Mouse (Mus musculus) embryonic stem cell, embryonic (primary cell): ENCODE measurements around the gene Dock1.

ENCODE experiments used
- CTCF ChIA-PET, 4 experiments: fragments of 300-600 bp in 2 of 4; fragments of 350-600 bp in 2 of 4; sonication (Branson Sonifier 250); formaldehyde crosslinking; loops; one replicate each; lab custom pipeline; 2022; ENCODE audit warnings: inconsistent platforms in 2 of 4; lab: Charles Lee
- POLR2A ChIA-PET, 4 experiments: fragments of 300-600 bp in 2 of 4; fragments of 350-600 bp in 2 of 4; sonication (Branson Sonifier 250); formaldehyde crosslinking; loops; one replicate each; lab custom pipeline; 2022; ENCODE audit warnings: antibody characterized with exemption in 4 of 4, inconsistent platforms in 1 of 4; lab: Charles Lee

Dock1 gene

DNA sequence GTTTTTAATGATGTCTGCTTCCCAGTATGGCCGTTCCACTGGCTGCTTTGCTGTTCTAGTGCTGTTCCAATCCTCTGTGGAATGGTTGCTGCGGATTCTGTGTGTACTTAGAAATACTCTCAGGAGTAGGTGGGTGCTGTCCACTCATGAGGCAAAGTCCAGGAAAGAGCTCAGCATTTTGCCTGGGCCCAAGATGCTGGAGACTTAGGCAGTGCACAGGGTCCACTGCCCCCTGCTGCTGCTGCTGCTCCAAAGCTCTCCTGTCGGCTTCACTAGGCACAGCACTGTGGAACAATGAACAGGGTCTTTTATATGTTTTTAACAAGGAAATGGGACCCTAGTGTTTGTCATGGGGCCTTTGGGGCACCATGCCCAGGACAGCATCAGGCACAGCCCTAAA, 361.0 kb downstream of the Dock1 start:
- ChIA-PET CTCF (no interaction called here), POLR2A (no interaction called here)

DNA sequence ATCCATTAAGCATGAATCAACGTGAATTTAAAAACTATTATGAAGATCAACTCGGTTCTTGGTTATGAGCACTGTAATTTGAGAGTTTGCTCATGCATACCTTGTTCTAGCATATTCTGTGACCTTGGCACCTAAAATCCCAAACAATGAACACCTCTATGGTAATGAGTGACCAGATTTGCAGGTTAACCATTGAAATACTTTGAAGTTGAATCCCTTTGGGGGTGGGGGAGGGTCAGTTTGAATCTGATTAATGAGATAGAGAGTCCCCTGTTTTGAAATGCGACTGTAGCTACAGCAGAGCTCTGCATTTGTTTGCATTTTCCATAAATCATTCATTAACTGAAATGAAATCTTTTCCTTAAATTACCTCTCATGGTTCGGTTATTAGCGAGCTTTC, 364.4 kb downstream of the Dock1 start:
- POLR2A ChIA-PET, result interaction anchor here in 1 of 4 experiments (1.5 kb wide), 1 partner anchor 15 kb away, joined by 3 read pairs; no protein-coding TSS in a partner anchor

DNA sequence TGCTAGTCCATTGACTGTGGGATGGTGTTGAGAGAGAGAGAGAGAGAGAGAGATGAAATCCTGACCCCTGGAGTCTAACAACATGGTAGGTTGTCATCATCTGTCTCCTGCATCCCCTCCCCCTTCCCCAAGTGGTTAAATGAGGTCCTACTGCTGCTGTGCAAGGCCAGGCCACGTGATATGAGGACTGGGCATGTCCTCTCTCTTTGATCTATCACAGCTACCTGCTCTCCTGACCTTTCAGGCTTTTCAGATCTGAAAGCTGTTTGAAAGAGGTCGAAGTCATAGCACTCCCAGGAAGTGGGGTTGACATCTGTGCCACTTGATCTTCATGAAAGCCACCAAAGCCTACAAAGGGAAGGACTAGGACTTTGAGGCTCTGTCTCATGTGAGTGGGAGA, 365.2 kb downstream of the Dock1 start:
- POLR2A ChIA-PET, result no interaction called here

More for the DNA sequence above, 364.4 kb downstream of the Dock1 start:
- CTCF ChIA-PET, result no interaction called here

DNA sequence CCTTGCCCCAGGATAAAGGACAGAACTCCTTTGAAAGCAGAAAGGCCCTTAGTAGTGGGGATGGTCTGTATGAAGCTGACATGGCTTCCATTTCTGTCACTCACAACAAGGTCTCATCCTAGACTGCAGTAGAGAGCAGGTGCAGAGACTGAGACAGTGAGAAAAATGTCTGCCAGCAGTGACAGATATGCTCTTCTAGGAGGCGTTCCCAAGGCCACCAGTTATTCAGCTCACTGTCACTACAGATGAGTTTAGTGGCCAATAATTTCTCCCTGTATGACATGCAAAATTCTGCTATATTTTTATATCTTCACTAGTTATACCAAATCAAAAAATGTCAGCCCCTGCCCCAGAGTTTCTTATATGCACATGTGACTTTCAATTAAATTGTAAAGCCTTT, 368.5 kb downstream of the Dock1 start:
- ChIA-PET POLR2A (no interaction called here), CTCF (no interaction called here)

More for the DNA sequence above, 365.2 kb downstream of the Dock1 start:
- CTCF ChIA-PET, result interaction anchor here in 1 of 4 experiments (0.6 kb wide), 1 partner anchor 9 kb away, joined by 4 read pairs; no protein-coding TSS in a partner anchor

DNA sequence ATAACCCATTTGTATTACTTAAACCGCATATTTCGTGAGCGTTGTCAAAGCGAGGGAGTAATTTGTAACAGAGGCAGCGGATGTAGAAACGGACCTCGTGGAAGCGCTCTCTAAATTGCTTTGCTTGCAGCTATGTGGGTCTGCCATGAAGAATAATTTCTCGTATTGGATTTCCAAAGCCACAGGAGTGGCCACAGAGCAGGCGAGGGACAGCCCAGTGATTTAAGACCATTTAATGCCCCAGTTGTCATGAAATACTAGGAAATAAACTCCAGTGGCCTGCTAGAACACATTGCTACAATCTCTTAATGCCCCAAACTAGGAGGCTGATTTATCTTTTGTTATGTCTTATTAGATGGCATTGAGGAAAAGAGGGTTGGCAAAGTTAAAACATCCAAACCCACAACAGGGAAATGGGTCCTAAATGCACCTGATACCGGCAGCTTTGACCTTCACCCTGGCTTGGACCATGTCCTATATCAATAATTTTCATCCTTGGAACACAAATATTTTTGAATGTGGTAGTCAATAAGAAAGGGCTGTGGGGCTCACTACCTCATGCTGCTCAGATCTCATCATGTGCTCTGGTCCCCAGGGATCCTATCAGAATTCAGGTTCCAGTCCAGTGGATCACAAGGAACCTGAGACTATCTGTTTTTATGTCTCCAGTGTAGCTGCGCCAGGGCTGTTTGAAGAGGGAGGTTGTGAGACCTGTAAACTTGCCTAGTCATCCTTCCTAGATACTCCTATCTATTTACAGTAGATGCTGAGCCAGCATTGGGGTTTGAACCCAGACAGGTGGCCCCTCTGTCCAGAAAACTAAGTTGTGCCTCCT, 373.7 kb downstream of the Dock1 start:
- POLR2A ChIA-PET, result no interaction called here

DNA sequence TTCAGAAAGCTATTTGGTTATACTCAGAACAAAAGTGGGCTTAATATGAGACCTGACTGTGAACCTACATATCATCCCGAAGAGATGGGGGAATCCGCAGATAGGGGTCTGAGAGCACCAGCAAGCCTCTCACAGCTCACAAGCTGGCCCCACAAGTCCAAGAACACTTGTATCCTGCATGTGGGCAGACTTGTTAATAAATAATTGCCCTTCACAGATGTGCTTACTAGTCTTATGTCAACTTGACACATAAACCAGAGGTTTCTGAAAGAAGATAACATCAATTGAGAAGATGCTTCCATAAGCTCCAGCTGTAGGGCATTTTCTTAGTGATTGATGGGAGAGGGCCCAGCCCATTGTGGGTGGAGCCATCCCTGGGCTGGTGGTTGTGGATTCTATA, 379.0 kb downstream of the Dock1 start:
- POLR2A ChIA-PET, result no interaction called here
- CTCF ChIA-PET, result interaction anchor here in 1 of 4 experiments (0.6 kb wide), 1 partner anchor 127 kb away, joined by 3 read pairs; no protein-coding TSS in a partner anchor

More for the DNA sequence above, 373.7 kb downstream of the Dock1 start:
- CTCF ChIA-PET, result no interaction called here

DNA sequence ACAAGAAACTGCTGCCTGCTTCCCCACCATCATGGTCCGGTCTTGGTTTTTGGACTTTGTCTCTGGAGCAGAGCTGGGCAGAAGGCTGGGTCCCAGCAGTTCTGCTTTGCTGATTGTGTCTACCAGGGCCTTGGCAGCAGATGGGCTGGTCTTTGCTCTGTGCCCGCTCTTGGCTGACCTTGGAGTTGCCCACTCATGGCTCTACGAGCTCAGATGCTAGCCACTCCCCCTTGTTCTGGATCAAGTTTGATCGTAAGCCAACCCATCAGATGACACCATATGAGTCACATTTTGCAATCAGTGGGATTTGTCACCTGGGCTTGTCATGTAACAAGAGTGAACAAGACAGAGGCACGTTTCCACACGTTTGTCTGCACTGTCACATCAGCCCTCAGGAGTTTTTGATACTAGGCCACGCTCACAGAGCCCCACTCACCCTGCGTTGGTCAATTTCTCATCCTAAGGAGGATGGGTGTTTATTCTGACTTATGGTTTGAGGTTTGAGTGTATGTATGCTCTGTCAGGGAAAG, 382.8 kb downstream of the Dock1 start:
- ChIA-PET POLR2A (no interaction called here), CTCF (no interaction called here)

DNA sequence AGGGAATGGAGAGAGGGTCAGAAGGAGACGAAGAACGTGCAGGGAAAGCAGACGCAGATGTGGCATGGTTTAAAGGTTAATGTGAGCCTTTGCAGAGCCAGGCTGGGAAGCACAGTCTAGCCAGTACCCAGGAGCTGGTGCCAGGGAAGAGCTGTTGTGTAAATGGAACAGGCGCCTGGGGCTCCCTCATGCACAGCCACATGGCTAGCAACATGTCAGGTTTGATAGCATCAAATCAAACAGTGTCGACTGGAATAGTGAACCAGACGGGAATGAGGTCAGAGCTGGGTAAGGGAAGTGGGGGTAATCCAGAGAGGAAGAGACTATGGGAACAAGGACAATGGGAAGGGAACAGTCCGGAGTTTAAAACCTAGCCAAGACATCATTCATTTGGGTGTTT, 384.2 kb downstream of the Dock1 start:
- CTCF ChIA-PET, result no interaction called here

DNA sequence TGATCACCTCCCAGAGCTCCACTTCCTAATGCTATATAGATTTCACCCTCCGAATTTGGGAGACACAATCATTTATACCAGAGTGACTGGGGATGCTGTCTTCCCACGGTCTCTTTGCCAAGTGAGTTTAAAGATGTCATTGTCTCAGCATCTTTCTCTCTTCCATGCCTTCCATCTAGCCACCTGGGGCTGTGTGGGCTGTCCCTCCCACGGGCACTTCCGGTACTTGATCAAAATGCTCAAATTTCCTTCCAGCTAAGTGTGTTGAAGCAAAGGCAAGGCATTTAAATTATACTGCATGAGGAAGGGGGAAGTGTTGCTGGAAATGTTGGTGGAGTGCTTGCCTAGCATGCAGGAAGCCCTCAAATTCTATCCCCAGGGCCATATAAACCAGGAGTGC, 388.6 kb downstream of the Dock1 start:
- ChIA-PET POLR2A (no interaction called here), CTCF (no interaction called here)

More for the DNA sequence above, 384.2 kb downstream of the Dock1 start:
- POLR2A ChIA-PET, result no interaction called here

DNA sequence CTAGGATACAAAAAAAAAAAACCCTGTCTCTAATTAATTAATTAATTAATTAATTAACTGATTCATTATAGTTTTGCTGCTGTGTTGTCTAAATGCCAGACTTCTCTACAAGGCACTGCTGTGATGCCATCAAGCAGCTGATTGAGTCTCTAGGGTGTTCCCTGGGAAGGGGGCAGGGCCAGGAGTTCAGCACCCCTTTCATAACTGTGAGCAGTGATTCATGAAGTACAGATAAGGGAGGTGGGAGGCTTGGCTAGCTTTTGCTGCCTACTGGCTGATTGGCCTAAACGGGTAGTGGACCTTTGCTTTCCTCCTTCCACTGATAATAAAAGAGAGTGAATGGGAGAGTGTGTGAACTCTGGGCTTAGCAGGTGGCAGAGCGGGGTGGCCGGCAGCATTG, 389.1 kb downstream of the Dock1 start:
- CTCF ChIA-PET, result no interaction called here
- POLR2A ChIA-PET, result interaction anchor here in 1 of 4 experiments (0.7 kb wide), 1 partner anchor 114 kb away, joined by 5 read pairs; no protein-coding TSS in a partner anchor

DNA sequence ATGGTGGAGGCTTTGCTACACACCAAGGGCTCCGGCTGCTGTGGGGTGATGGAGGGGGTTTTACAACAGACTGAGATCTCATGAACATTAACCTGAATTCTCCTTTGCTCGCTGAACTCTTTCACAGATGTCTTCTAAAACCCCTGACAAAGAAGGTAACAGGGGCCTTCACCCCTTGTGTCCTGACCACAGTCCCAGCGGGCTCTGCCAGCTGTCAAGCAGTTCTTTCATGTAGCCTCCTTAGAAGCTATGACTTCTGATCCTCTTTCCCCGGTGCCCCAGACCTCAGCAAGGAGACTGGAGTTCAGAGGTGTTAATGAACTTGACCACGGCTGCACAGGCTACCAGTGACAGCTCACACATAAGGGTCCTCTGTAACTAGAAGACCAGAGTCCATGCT, 393.4 kb downstream of the Dock1 start:
- POLR2A ChIA-PET, result interaction anchor here in 1 of 4 experiments (0.6 kb wide), 1 partner anchor 101 kb away, joined by 3 read pairs; no protein-coding TSS in a partner anchor
- CTCF ChIA-PET, result no interaction called here

DNA sequence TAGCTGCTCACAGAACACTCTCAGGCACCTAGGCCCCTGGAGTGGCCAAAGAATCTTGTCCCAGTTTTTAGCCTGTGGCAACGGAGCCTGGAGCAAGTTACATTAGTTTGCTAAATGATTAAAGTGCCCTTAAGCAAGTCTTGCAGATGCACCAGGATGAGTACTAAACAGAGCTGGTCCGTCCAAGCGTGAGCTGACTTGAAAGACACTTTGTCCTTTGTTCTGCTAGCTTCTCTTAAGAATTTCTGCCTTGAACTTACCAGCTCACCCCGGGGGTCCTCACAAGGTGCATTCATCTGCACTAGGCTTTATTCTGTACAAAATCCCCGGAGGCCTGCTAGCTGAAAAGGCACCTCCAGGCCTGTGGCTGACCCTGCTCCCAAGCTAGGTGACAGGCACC, 394.8 kb downstream of the Dock1 start:
- POLR2A ChIA-PET, result interaction anchor here in 1 of 4 experiments (0.6 to 1.8 kb wide), 3 partner anchors 10 to 127 kb away, joined by 3 to 6 read pairs (median 4); partner anchors contain the start of gene Fam196a
- CTCF ChIA-PET, result interaction anchor here in 2 of 4 experiments (0.7 kb wide), 2 partner anchors 104 to 281 kb away, joined by 3 read pairs; no protein-coding TSS in a partner anchor

DNA sequence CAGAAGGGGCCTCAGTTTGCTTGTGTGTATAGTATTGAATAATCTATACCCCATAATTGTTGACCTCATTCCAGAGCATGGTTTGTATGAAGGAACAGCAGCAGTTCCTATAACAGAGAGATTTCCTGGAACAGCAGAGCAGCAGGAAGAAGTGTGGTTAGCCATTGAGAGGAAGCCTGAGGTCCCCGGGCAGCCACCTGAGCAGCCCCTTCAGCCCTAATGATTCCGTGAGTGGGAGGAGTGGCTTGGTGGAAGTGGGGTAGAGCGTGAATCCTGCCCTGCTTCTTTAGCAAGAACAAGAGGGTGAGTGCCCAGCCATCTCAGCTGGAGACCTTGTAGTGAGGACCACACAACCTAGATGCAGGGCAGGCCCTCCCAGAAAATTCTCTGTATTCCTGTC, 398.4 kb downstream of the Dock1 start:
- CTCF ChIA-PET, result no interaction called here
- POLR2A ChIA-PET, result no interaction called here

DNA sequence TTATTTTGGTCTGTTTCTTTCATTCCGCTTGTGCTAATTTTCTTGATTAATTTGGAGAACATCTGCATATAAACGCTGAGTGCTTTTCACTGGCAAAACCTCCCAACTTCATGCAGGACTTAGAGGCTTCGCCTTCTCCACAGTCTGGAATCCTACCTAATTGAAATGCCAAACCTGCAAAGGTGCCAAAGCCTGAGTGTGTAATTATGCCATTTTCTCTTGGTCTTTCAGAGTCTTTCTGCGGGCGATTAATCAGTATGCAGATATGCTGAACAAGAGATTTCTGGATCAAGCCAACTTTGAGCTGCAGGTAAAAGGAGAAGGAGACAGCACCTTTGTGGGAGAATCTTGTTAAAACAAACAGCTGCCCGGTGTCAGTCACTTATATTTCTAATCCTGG, 406.4 kb downstream of the Dock1 start:
- CTCF ChIA-PET, result no interaction called here
- POLR2A ChIA-PET, result no interaction called here

DNA sequence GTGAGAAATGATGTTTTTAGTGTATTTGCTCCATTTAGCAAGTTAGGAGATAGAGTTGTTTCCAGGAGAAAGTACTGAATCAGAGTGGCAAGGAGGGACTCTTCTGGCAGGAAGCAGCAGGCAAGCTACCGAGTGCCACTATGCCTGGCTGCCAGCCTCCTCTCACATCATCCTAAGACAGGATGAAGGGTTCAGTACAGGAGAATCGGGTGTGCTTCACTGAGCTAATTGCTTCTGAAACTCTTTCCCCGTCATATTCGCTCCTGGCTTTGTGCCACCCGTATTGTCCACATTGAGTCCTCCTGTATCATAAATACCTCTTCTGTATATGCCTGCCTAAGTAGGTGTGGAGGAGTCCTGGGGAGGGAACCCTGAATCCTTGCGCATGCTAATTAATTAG, 406.9 kb downstream of the Dock1 start:
- ChIA-PET POLR2A (no interaction called here), CTCF (no interaction called here)

DNA sequence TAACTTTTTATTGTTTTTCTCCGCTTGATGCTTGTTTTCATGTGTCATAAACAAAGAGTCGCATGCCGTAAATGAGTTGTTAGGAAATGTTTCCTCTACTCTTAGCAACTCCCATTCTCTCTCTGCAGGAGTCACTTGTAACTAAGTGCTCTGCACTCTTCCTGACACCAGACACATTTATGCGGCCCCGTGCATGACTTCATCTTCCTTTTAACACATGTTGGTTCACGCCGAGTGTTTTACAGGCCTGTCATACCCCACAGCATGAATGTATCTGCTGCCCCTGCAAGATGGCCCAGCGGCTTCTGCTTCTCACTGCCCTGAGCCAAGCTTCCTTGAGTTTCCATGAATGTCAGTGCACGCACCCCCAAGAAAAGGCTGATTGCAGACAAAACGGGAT, 407.4 kb downstream of the Dock1 start:
- POLR2A ChIA-PET, result no interaction called here
- CTCF ChIA-PET, result no interaction called here

DNA sequence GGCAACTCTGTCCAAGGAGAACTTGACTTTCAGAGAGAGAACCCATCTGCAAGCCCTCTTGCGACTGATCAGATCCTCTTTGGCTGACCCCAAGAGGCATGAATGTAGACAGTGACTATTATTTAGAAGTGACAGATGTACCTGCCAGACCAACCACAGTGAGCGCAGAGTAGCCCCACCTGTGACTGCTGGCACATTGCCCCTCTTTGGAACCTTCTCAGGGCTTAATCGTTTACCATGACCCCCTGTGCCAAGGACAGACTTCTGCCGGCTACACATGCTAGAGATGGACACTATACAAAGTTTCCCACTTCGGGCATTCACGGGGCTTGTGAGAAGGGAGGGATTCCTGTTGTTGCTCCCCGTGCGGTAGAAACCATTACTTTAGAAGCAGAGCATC, 413.0 kb downstream of the Dock1 start:
- POLR2A ChIA-PET, result no interaction called here
- CTCF ChIA-PET, result no interaction called here

DNA sequence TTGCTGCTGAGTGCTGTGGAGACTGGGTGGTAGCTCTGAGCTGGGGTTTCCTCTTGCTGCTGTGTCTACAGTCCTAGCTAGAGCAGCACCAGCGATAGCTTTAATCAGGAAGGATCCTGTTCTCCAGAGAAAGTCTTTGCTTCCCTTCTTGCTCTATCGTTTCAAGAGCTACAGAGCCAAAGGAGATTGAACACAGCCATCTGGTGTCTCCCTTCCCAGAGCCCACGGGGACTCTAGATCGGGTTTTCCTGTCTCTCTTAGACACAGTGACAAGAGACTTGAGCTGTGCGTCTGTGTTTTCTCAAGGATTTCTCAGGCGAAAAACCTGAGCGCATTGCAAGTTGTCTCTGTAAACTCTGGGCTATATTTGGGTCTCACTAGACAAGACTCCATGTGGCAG, 413.6 kb downstream of the Dock1 start:
- ChIA-PET CTCF (no interaction called here), POLR2A (no interaction called here)

DNA sequence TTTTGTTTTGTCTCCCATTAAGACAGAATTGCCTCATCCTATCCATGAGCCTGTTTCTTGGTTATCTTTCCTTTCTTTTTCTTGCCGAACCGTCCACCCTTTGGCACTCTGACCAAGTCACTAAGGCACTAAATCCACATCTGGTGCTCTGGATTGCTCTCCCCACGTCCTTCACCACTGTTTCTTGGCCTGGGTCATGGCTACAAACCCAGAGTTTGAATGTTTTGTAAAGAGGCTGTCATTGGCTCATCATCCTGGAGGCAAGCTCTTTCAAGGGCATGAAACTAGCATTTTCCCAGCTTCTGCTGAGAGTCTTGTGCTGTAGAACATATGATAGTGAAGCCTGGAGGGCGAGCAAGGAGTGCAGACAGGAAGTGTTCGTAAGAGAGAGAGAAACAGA, 416.1 kb downstream of the Dock1 start:
- ChIA-PET POLR2A (no interaction called here), CTCF (interaction anchor here in 1 of 4 experiments (0.6 kb wide), 1 partner anchor 8 kb away, joined by 4 read pairs; no protein-coding TSS in a partner anchor)

DNA sequence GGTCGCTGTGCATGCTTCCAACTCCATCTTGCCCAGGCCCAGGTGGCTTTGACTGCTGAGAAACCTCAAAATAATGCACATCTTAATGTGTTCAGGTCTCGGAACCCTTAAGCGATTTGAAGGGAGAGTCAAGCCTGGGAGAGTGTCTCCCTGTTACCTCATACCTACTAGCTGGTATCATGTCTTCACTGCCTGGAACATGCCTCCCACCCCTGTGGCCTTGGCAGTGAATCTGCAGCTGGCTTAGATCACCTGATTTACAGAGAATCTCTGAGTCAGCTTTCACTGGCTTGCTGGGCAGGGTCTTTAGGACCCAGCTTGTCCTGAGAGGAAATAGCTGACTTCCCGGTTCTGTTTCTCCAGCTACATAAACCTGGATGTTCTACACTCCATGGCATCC, 419.2 kb downstream of the Dock1 start:
- CTCF ChIA-PET, result no interaction called here

More for the DNA sequence above, 419.2 kb downstream of the Dock1 start:
- POLR2A ChIA-PET, result no interaction called here
